Mouse (Mus musculus): ENCODE data around the gene Cdyl.

DNA sequence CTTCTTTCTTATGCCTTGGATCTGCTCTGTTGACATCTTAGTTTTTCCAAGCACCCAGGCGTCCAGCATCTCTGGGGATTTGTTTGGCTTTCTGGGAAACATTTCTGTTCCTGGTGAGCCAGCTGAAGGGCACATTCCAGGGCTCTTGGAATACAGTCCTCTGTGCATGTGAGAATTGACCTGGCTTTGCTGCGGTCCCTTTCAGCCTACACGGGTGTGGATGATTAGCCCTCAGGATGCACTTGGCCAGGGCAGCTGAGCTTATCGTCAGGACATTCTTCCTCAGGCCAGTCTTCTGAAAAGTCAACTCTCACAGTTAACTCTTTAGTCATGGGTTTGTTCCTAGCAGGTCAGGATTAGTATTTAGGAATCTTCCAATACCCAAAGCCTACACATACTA lies 136.7 kb downstream of the Cdyl start:
- TF ChIP-seq CTCF (IDR thresholded peaks at IDR 0.05; ENCODE audit: low read depth), result no peak
- TF ChIP-seq EP300 (IDR thresholded peaks at IDR 0.05; ENCODE audit: low read depth), result no peak
